Mouse (Mus musculus): ENCODE measurements around the gene Ccdc73.
A peak's percentile ranks its signal among the peaks of the same experiment; 100 is the strongest.
"Not testable (repeated sequence)": the region's sequence is repeated elsewhere in the genome, so short reads cannot be mapped to it uniquely, and the experiment has no call there.

Gene Ccdc73

GRCm38 (mm10) chr2:104867282-104867855, at the start of gene Ccdc73:
TSS of gene Ccdc73 (plus strand) at chr2:104867805.
- no peak for DNase-seq

GRCm38 (mm10) chr2:104818763-104819162, 48.8 kb upstream of the Ccdc73 start:
- not testable (repeated sequence) for DNase-seq

GRCm38 (mm10) chr2:104826191-104826590, 41.4 kb upstream of the Ccdc73 start:
- no peak for DNase-seq

- DNase-seq, result no peak
Observed at GRCm38 (mm10) chr2:104832486-104832885, 35.1 kb upstream of the Ccdc73 start.

GRCm38 (mm10) chr2:104840974-104841373, 26.6 kb upstream of the Ccdc73 start:
- DNase-seq, result no peak

GRCm38 (mm10) chr2:104841736-104842135, 25.9 kb upstream of the Ccdc73 start:
- DNase-seq, result no peak

- DNase-seq, result no peak
Observed at GRCm38 (mm10) chr2:104842559-104842958, 25.0 kb upstream of the Ccdc73 start.

GRCm38 (mm10) chr2:104846638-104847414, 20.8 kb upstream of the Ccdc73 start:
- DNase-seq, result no peak

GRCm38 (mm10) chr2:104847645-104848044, 20.0 kb upstream of the Ccdc73 start:
- peak; percentile 16 to 37 for DNase-seq

- no peak for DNase-seq
Observed at GRCm38 (mm10) chr2:104848235-104849161, 19.1 kb upstream of the Ccdc73 start.

GRCm38 (mm10) chr2:104849276-104849990, 18.2 kb upstream of the Ccdc73 start, which contains the start of gene Prrg4:
TSS of gene Prrg4 (minus strand) at chr2:104849876.
- peak; percentile 52 to 63 for DNase-seq

- DNase-seq, result no peak
Observed at GRCm38 (mm10) chr2:104849991-104850359, 17.6 kb upstream of the Ccdc73 start.

GRCm38 (mm10) chr2:104851686-104852085, 15.9 kb upstream of the Ccdc73 start:
- no peak for DNase-seq

GRCm38 (mm10) chr2:104852546-104852945, 15.1 kb upstream of the Ccdc73 start:
- DNase-seq, result no peak

- no peak for DNase-seq
Observed at GRCm38 (mm10) chr2:104854836-104855235, 12.8 kb upstream of the Ccdc73 start.

GRCm38 (mm10) chr2:104855732-104856131, 11.9 kb upstream of the Ccdc73 start:
- no peak for DNase-seq

- no peak for DNase-seq
Observed at GRCm38 (mm10) chr2:104856218-104856617, 11.4 kb upstream of the Ccdc73 start.

GRCm38 (mm10) chr2:104858083-104858482, 9.5 kb upstream of the Ccdc73 start:
- DNase-seq, result not testable (repeated sequence)

GRCm38 (mm10) chr2:104859060-104859459, 8.5 kb upstream of the Ccdc73 start:
- no peak for DNase-seq

- DNase-seq, result peak; percentile 8 to 9
Observed at GRCm38 (mm10) chr2:104860426-104860825, 7.2 kb upstream of the Ccdc73 start.

GRCm38 (mm10) chr2:104864176-104864860, 3.3 kb upstream of the Ccdc73 start:
- DNase-seq, result no peak

GRCm38 (mm10) chr2:104869101-104869500, 1.5 kb downstream of the Ccdc73 start:
- DNase-seq, result no peak

Data from cerebellum, postnatal 14 days (tissue).